15 mouse cellular contexts compared by ENCODE assay signal in genomic region chr7:123046473-123047091, GRCm38 (mm10).
A peak's percentile ranks its signal among the peaks of the same experiment; 100 is the strongest.
DNase-seq lines count a peak whose midpoint lies in the region; ATAC-seq and TF ChIP-seq lines count a peak whose summit lies in the region.
"Had no signal": no experiment of that assay in that cellular context is flagged by ENCODE, and none has a peak within 500 bp of the region (broad histone marks: within the 10 kb centered on the region; RNA-seq: fewer than 3 reads in every experiment).

No protein-coding gene starts in this region.

- H3K4me2 ChIP-seq in embryonic facial prominence, embryonic 12.5 days (replicated peaks) = no peak overlapping the region
- no peak overlapping the region for H3K4me2 ChIP-seq in embryonic facial prominence, embryonic 13.5 days
- H3K4me2 ChIP-seq in heart, embryonic 15.5 days = peak overlapping the region; percentile 59
- peak overlapping the region; percentile 87 for H3K4me2 ChIP-seq in myocyte (ENCODE audit: low read depth)
- no peak overlapping the region for H3K4me2 ChIP-seq in kidney, embryonic 14.5 days (replicated peaks; ENCODE audit: low read depth, low read length)

- DNase-seq in embryonic facial prominence, embryonic 10.5 days (ENCODE audit: low spot score) = no peak
- no peak for DNase-seq in natural killer cell, adult 2 months (ENCODE audit: low spot score in 2 of 2)
- no peak for DNase-seq in spleen, postnatal 4 days (ENCODE audit: low spot score in 2 of 2)
- DNase-seq: adrenal gland, postnatal 25 days; cerebellum, adult 9-10 months; kidney, adult 9 months; liver; retina, postnatal 1 day had no signal

- H3K4me3 ChIP-seq in embryonic facial prominence, embryonic 12.5 days = no peak overlapping the region
- no peak overlapping the region for H3K4me3 ChIP-seq in embryonic facial prominence, embryonic 10.5 days
- H3K4me3 ChIP-seq in embryonic facial prominence, embryonic 13.5 days = no peak overlapping the region
- peak overlapping the region; percentile 22 for H3K4me3 ChIP-seq in heart, embryonic 15.5 days
- no peak overlapping the region for H3K4me3 ChIP-seq in myocyte
- H3K4me3 ChIP-seq in kidney, embryonic 14.5 days (ENCODE audit: low read length) = no peak overlapping the region
- H3K4me3 ChIP-seq: megakaryocyte, embryonic 14.5 days had no signal

- H3K36me3 ChIP-seq in embryonic facial prominence, embryonic 12.5 days = no peaks in the 10 kb centered on the region
- no peaks in the 10 kb centered on the region for H3K36me3 ChIP-seq in embryonic facial prominence, embryonic 10.5 days (replicated peaks)
- no peaks in the 10 kb centered on the region for H3K36me3 ChIP-seq in embryonic facial prominence, embryonic 13.5 days
- no peaks in the 10 kb centered on the region for H3K36me3 ChIP-seq in heart, embryonic 15.5 days
- H3K36me3 ChIP-seq in myocyte (ENCODE audit: control insufficient read depth, insufficient read depth) = no peaks in the 10 kb centered on the region
- no peaks in the 10 kb centered on the region for H3K36me3 ChIP-seq in kidney, embryonic 14.5 days (ENCODE audit: control insufficient read depth, insufficient read depth, low read length)

- H3K79me2 ChIP-seq in myocyte (ENCODE audit: control insufficient read depth, insufficient read depth) = no peaks in the 10 kb centered on the region

- H3K27ac ChIP-seq in embryonic facial prominence, embryonic 12.5 days = 0 out of 2 replicates have a peak overlapping the region, but pooled peaks have one; percentile 30
- no peak overlapping the region for H3K27ac ChIP-seq in embryonic facial prominence, embryonic 10.5 days (replicated peaks)
- no peak overlapping the region for H3K27ac ChIP-seq in embryonic facial prominence, embryonic 13.5 days
- H3K27ac ChIP-seq in heart, embryonic 15.5 days = peak overlapping the region; percentile 83
- no peak overlapping the region for H3K27ac ChIP-seq in kidney, embryonic 14.5 days (ENCODE audit: low read depth, low read length)

- ATAC-seq in embryonic facial prominence, embryonic 12.5 days (ENCODE audit: insufficient number of reproducible peaks, insufficient read depth, low FRiP score, low TSS enrichment) = no peak
- ATAC-seq in embryonic facial prominence, embryonic 13.5 days (ENCODE audit: insufficient number of reproducible peaks, insufficient read depth, low FRiP score, low TSS enrichment, low read depth) = no peak
- peak; percentile 87 for ATAC-seq in heart, embryonic 15.5 days (replicated peaks; ENCODE audit: insufficient number of reproducible peaks, insufficient read depth, low FRiP score, low read depth)
- no peak for ATAC-seq in kidney, embryonic 14.5 days (ENCODE audit: low FRiP score, low TSS enrichment)
- ATAC-seq: Patski had no signal

- no peaks in the 10 kb centered on the region for H3K9me3 ChIP-seq in embryonic facial prominence, embryonic 12.5 days
- no peaks in the 10 kb centered on the region for H3K9me3 ChIP-seq in embryonic facial prominence, embryonic 10.5 days
- H3K9me3 ChIP-seq in embryonic facial prominence, embryonic 13.5 days = no peaks in the 10 kb centered on the region
- H3K9me3 ChIP-seq in heart, embryonic 15.5 days (replicated peaks) = no peaks in the 10 kb centered on the region
- H3K9me3 ChIP-seq in kidney, embryonic 14.5 days (ENCODE audit: control insufficient read depth, low read length) = no peaks in the 10 kb centered on the region; the same call in 1 of the 2 replicates

- H3K9ac ChIP-seq in embryonic facial prominence, embryonic 12.5 days = no peak overlapping the region
- H3K9ac ChIP-seq in embryonic facial prominence, embryonic 13.5 days = 0 out of 2 replicates have a peak overlapping the region, but pooled peaks have one; percentile 44
- 0 out of 2 replicates have a peak overlapping the region, but pooled peaks have one; percentile 0 for H3K9ac ChIP-seq in heart, embryonic 15.5 days
- H3K9ac ChIP-seq in kidney, embryonic 14.5 days (ENCODE audit: low read depth, low read length) = no peak overlapping the region

- WGBS in embryonic facial prominence, embryonic 12.5 days = 48% methylated on average over 13 of the region's 13 CpGs
- 65% methylated on average over 13 of the region's 13 CpGs for WGBS in embryonic facial prominence, embryonic 10.5 days
- 48% methylated on average over 13 of the region's 13 CpGs for WGBS in embryonic facial prominence, embryonic 13.5 days
- 14% methylated on average over 13 of the region's 13 CpGs for WGBS in heart, embryonic 15.5 days
- 77% methylated on average over 13 of the region's 13 CpGs for WGBS in kidney, embryonic 14.5 days

- H3K4me1 ChIP-seq in embryonic facial prominence, embryonic 12.5 days = peaks cover 3% of the 10 kb centered on the region; the same call in 1 of the 2 replicates
- H3K4me1 ChIP-seq in embryonic facial prominence, embryonic 10.5 days = peaks cover 10% of the 10 kb centered on the region
- peaks cover 5% of the 10 kb centered on the region; the same call in 1 of the 2 replicates for H3K4me1 ChIP-seq in embryonic facial prominence, embryonic 13.5 days
- peaks cover 16% of the 10 kb centered on the region for H3K4me1 ChIP-seq in heart, embryonic 15.5 days (replicated peaks)
- H3K4me1 ChIP-seq in kidney, embryonic 14.5 days (ENCODE audit: control insufficient read depth, insufficient read depth, low read length) = no peaks in the 10 kb centered on the region

- no peaks in the 10 kb centered on the region for H3K27me3 ChIP-seq in embryonic facial prominence, embryonic 12.5 days
- no peaks in the 10 kb centered on the region for H3K27me3 ChIP-seq in embryonic facial prominence, embryonic 10.5 days (replicated peaks; ENCODE audit: low read depth, poor library complexity, severe bottlenecking)
- no peaks in the 10 kb centered on the region for H3K27me3 ChIP-seq in embryonic facial prominence, embryonic 13.5 days
- H3K27me3 ChIP-seq in heart, embryonic 15.5 days = no peaks in the 10 kb centered on the region
- no peaks in the 10 kb centered on the region for H3K27me3 ChIP-seq in myocyte (ENCODE audit: control insufficient read depth, insufficient read depth, insufficient read length)
- H3K27me3 ChIP-seq in kidney, embryonic 14.5 days (ENCODE audit: control insufficient read depth, insufficient read depth, low read length) = no peaks in the 10 kb centered on the region
- H3K27me3 ChIP-seq: Patski had no signal

- TF ChIP-seq POLR2A in myocyte (IDR thresholded peaks at IDR 0.05; ENCODE audit: insufficient read length, low read depth) = no peak

- H3ac ChIP-seq in myocyte (ENCODE audit: control insufficient read depth, insufficient read length) = no peak overlapping the region

TF ChIP-seq in myocyte, 11 proteins besides CTCF, POLR2A, EP300 and RAD21:
- no peak for TF ChIP-seq E2F4 (IDR thresholded peaks at IDR 0.05; ENCODE audit: insufficient read depth)
- no peak for TF ChIP-seq TCF12 (IDR thresholded peaks at IDR 0.05; ENCODE audit: insufficient read depth, poor library complexity, severe bottlenecking)
- no peak for TF ChIP-seq REST (IDR thresholded peaks at IDR 0.05; ENCODE audit: insufficient read depth, insufficient read length)
- peak; percentile 57 for TF ChIP-seq USF1 (IDR thresholded peaks at IDR 0.05; ENCODE audit: low read depth)
- no peak for TF ChIP-seq SRF (IDR thresholded peaks at IDR 0.05; ENCODE audit: control insufficient read depth, insufficient read length, low read depth)
- TF ChIP-seq MYOG (IDR thresholded peaks at IDR 0.05; ENCODE audit: control insufficient read depth in 1 of 3, insufficient read depth in 1 of 3, insufficient read length in 2 of 3, low read depth in 2 of 3) = no peak

Comparison
In these comparisons a context has a peak if more than half of its experiments do, and no peak if none do; other contexts are left out.
1. H3K27ac ChIP-seq: peak in embryonic facial prominence, embryonic 12.5 days (single experiment) and heart, embryonic 15.5 days (single experiment); none in embryonic facial prominence, embryonic 10.5 days (single experiment), embryonic facial prominence, embryonic 13.5 days (single experiment) and kidney, embryonic 14.5 days (single experiment).
2. H3K9ac ChIP-seq: peak in embryonic facial prominence, embryonic 13.5 days (single experiment) and heart, embryonic 15.5 days (single experiment); none in embryonic facial prominence, embryonic 12.5 days (single experiment) and kidney, embryonic 14.5 days (single experiment).
3. H3K4me2 ChIP-seq: peak in heart, embryonic 15.5 days (single experiment) and myocyte (single experiment); none in embryonic facial prominence, embryonic 12.5 days (single experiment), embryonic facial prominence, embryonic 13.5 days (single experiment) and kidney, embryonic 14.5 days (single experiment).